Mouse (Mus musculus): Measurements from ENCODE around the gene Mrgbp. TPM values are rescaled to one million over a fixed set of nuclear protein-coding genes. Genes with fewer than 3 reads are reported as not detected.

Mrgbp gene
- polyA plus RNA-seq, 1 experiment from 2014 or later = 28.7 TPM

DNA sequence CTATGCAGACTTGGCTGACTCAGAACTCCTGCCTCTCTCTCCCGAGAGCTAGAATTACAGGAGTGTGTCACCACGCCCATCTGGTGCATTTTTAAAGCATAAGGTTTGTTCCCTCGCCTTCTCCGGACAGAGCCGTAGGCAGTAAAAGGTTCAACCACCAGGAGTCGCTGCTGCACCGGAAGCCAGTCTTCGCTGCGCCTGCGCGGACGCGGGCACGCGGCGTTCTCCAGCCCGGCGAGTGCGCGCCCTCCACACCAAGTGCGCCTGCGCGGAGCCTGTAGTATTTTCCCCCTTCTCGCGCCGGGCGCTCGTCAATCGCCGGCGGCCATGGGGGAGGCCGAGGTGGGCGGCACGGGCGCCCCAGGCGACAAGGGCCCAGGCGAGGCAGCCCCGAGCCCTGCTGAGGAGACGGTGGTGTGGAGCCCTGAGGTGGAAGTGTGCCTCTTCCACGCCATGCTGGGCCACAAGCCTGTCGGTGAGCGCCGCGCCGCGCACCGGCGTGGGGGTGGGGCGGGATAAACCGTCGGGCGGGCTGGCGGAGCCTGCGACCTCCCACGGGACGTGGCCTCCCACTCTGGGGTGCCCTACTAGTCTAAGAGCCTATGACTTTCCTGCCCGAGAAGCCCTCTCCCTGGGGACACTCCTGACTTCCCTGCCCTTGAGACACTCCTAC lies 1.5 kb downstream of the Mrgbp start:
- Histone ChIP-seq H3K36me3 (ENCODE audit: control insufficient read depth, insufficient read depth, low read length) (peaks cover 16% of the 10 kb centered on the region), H3K9me3 (ENCODE audit: control insufficient read depth, low read length) (no peaks in the 10 kb centered on the region), H3K27ac (ENCODE audit: low read length) (peak overlapping the region; percentile 61; the same call in 1 of the 2 replicates), H3K9ac (ENCODE audit: low read length) (peak overlapping the region; percentile 98), H3K27me3 (ENCODE audit: control insufficient read depth, insufficient read depth, low read depth, low read length) (no peaks in the 10 kb centered on the region; the same call in 1 of the 2 replicates), H3K4me3 (ENCODE audit: low read length) (peak overlapping the region; percentile 84), H3K4me2 (ENCODE audit: low read depth, low read length) (peak overlapping the region; percentile 94), H3K4me1 (replicated peaks; ENCODE audit: control insufficient read depth, insufficient read depth, low read length) (peaks cover 10% of the 10 kb centered on the region)
- ATAC-seq (ENCODE audit: low read depth) = peak; percentile 85
- WGBS = under 1% methylated on average over 31 of the region's 57 CpGs

DNA sequence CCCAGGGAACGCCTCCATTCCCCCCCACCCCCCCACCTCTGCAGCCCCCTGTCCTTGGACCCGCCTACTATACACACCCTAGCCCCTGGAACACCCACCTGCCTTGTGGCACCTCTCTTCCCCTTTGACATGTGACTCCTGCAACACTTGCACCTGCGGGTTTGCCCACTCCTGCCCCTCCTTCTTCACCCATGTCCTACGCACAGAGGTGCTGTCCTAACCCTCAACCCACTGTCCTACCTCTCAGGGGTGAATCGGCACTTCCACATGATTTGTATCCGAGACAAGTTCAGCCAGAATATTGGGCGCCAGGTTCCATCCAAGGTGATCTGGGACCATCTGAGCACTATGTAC lies 2.0 kb downstream of the Mrgbp start:
- Histone ChIP-seq H3K9ac (ENCODE audit: low read length) (peak overlapping the region; percentile 98), H3K27me3 (ENCODE audit: control insufficient read depth, insufficient read depth, low read depth, low read length) (no peaks in the 10 kb centered on the region; the same call in 1 of the 2 replicates), H3K27ac (ENCODE audit: low read length) (no peak overlapping the region), H3K4me3 (ENCODE audit: low read length) (peak overlapping the region; percentile 84), H3K4me2 (ENCODE audit: low read depth, low read length) (peak overlapping the region; percentile 94), H3K9me3 (ENCODE audit: control insufficient read depth, low read length) (no peaks in the 10 kb centered on the region), H3K4me1 (replicated peaks; ENCODE audit: control insufficient read depth, insufficient read depth, low read length) (peaks cover 10% of the 10 kb centered on the region), H3K36me3 (ENCODE audit: control insufficient read depth, insufficient read depth, low read length) (peaks cover 16% of the 10 kb centered on the region)
- ATAC-seq (ENCODE audit: low read depth) = no peak; the same call in 1 of the 2 replicates
- WGBS = 18% methylated on average over 7 of the region's 7 CpGs

DNA sequence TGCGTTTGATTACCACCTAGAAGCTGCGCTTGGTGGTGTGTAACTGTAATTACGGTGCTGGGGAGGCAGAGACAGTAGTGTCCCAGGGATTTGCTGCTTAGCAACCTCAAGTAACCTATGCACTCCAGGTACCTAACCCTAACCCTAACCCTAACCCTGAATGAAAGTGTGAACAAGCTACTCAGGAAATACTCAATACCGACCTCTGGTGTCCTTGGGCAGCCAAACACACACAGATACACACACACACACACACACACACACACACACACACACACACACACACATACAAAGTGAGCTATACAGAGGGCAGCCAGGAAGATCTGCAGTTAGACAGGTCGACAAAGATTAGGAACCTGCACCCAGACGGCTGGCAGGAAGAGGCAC lies 7.6 kb downstream of the Mrgbp start:
- 49% methylated on average over 6 of the region's 6 CpGs for WGBS
- no peaks in the 10 kb centered on the region for H3K9me3 ChIP-seq (ENCODE audit: control insufficient read depth, low read length)
- H3K4me3 ChIP-seq (ENCODE audit: low read length) = peak overlapping the region; percentile 97
- peak overlapping the region; percentile 93 for H3K9ac ChIP-seq (ENCODE audit: low read length)
- peaks cover 9% of the 10 kb centered on the region for H3K4me1 ChIP-seq (replicated peaks; ENCODE audit: control insufficient read depth, insufficient read depth, low read length)
- peak overlapping the region; percentile 92 for H3K27ac ChIP-seq (ENCODE audit: low read length)
- H3K27me3 ChIP-seq (ENCODE audit: control insufficient read depth, insufficient read depth, low read depth, low read length) = no peaks in the 10 kb centered on the region
- H3K36me3 ChIP-seq (ENCODE audit: control insufficient read depth, insufficient read depth, low read length) = peaks cover 35% of the 10 kb centered on the region
- ATAC-seq (ENCODE audit: low read depth) = no peak; the same call in 1 of the 2 replicates
- peak overlapping the region; percentile 59 for H3K4me2 ChIP-seq (ENCODE audit: low read depth, low read length)

DNA sequence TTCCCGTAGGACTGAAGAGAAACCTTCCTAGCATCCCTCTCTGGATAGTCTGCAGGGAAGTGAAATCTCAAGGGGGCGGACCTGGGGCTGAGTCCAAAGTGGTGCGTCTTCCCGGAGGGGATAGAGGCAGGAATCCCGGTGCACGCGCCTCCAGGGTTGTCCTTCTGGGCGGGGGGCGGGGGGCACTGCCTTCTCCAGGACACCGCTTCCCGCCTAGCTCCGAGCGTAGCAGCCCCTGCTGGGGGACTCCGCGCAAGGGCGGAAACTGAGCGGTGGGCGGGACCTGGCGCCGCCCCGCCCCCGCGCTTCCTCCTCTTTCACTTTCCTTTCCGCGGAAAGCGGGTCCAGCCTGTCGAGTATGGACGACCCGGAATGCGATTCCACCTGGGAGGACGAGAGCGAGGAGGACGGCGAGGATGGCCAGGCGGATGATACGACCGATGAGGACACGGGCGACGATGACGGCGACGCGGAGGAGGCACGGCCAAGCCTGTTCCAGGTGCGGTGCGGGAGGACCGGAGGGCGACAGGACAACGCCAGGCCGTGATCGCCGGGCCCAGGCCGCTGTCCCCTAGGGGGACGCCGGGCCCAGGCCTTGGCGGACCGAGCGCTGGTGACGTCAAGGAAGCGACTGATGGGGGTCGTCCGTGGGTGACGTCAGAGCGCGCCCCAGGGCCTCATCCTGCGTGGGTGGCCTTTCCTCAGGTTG lies 8.2 kb downstream of the Mrgbp start, which contains the start of gene Ogfr:
TSS of gene Ogfr (plus strand) at position 123 of the 709 bp plus-strand sequence.
- no peaks in the 10 kb centered on the region for H3K9me3 ChIP-seq (ENCODE audit: control insufficient read depth, low read length)
- H3K4me3 ChIP-seq (ENCODE audit: low read length) = peak within 1 kb of the TSS; percentile 97
- ATAC-seq (ENCODE audit: low read depth) = peak; percentile 96
- no peaks in the 10 kb centered on the region for H3K27me3 ChIP-seq (ENCODE audit: control insufficient read depth, insufficient read depth, low read depth, low read length)
- peak within 1 kb of the TSS; percentile 93 for H3K9ac ChIP-seq (ENCODE audit: low read length)
- H3K36me3 ChIP-seq (ENCODE audit: control insufficient read depth, insufficient read depth, low read length) = peaks cover 38% of the 10 kb centered on the region
- H3K4me2 ChIP-seq (ENCODE audit: low read depth, low read length) = peak within 1 kb of the TSS; percentile 84
- H3K27ac ChIP-seq (ENCODE audit: low read length) = peak within 1 kb of the TSS; percentile 92
- peaks cover 6% of the 10 kb centered on the region for H3K4me1 ChIP-seq (replicated peaks; ENCODE audit: control insufficient read depth, insufficient read depth, low read length)
- WGBS = under 1% methylated on average over 52 of the region's 67 CpGs

DNA sequence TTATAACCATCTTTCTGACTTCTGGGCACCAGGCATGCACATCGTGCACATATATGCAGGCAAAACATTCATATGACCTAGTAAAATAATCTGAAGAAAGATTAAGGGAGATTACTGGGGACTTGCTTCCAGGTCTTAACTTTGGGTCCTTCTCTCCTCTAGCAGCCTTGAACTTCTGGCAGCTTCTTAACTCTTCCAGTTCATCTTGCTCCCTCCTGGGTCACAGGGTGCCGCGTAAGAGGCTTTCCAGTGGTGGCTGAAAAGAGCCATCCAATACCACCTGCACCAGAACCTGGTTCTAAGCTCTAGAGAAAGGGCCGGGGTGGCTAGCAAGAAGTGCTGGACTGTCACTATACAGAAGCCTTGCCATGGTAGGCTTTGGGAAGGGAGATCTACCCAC lies 16.4 kb downstream of the Mrgbp start, which contains the start of gene Col9a3:
TSS of gene Col9a3 (plus strand) at position 301 of the 400 bp plus-strand sequence.
- peaks cover 3% of the 10 kb centered on the region; the same call in 1 of the 2 replicates for H3K4me1 ChIP-seq (replicated peaks; ENCODE audit: control insufficient read depth, insufficient read depth, low read length)
- H3K27me3 ChIP-seq (ENCODE audit: control insufficient read depth, insufficient read depth, low read depth, low read length) = peaks cover 9% of the 10 kb centered on the region; the same call in 1 of the 2 replicates
- H3K9ac ChIP-seq (ENCODE audit: low read length) = peak within 1 kb of the TSS; percentile 61
- no peaks in the 10 kb centered on the region for H3K9me3 ChIP-seq (ENCODE audit: control insufficient read depth, low read length)
- WGBS = 39% methylated on average over 4 of the region's 4 CpGs
- peaks cover 16% of the 10 kb centered on the region for H3K36me3 ChIP-seq (ENCODE audit: control insufficient read depth, insufficient read depth, low read length)
- ATAC-seq (ENCODE audit: low read depth) = no peak
- H3K4me3 ChIP-seq (ENCODE audit: low read length) = peak within 1 kb of the TSS; percentile 37
- H3K4me2 ChIP-seq (ENCODE audit: low read depth, low read length) = peak within 1 kb of the TSS; percentile 57
- H3K27ac ChIP-seq (ENCODE audit: low read length) = no peak within 1 kb of the TSS

DNA sequence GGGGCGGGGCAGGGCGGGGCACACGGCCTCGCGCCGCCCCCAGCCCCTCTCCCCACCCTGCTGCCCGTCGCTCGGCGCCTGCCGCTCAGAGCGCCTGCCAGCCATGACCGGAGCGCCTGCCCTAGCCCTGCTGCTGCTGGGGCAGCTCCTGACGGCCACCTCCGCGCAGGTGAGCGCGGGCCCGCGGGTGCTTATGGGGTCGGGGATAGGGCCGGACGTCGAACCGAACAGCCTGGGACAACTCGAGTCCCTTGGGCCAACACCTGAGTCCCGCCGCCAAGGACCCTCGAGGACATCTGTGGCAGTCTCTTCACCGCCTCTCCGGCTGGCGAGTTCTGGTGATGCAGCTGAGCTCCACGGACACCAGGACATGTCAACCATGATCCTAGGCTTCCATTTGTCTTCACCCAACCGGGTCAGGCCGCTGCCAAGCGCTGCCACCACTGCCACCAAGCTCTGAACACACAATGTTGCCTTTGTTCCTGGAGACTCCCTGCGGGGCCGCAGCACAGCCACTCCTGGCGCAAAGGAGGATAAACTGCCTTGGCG lies 17.1 kb downstream of the Mrgbp start:
- Histone ChIP-seq H3K27me3 (ENCODE audit: control insufficient read depth, insufficient read depth, low read depth, low read length) (peaks cover 9% of the 10 kb centered on the region; the same call in 1 of the 2 replicates), H3K9me3 (ENCODE audit: control insufficient read depth, low read length) (no peaks in the 10 kb centered on the region), H3K27ac (ENCODE audit: low read length) (no peak overlapping the region), H3K4me2 (ENCODE audit: low read depth, low read length) (peak overlapping the region; percentile 57), H3K9ac (ENCODE audit: low read length) (peak overlapping the region; percentile 61), H3K4me3 (ENCODE audit: low read length) (peak overlapping the region; percentile 37), H3K36me3 (ENCODE audit: control insufficient read depth, insufficient read depth, low read length) (peaks cover 9% of the 10 kb centered on the region; the same call in 1 of the 2 replicates), H3K4me1 (replicated peaks; ENCODE audit: control insufficient read depth, insufficient read depth, low read length) (peaks cover 3% of the 10 kb centered on the region; the same call in 1 of the 2 replicates)
- WGBS = 3% methylated on average over 41 of the region's 41 CpGs
- peak; percentile 46 for ATAC-seq (ENCODE audit: low read depth)

DNA sequence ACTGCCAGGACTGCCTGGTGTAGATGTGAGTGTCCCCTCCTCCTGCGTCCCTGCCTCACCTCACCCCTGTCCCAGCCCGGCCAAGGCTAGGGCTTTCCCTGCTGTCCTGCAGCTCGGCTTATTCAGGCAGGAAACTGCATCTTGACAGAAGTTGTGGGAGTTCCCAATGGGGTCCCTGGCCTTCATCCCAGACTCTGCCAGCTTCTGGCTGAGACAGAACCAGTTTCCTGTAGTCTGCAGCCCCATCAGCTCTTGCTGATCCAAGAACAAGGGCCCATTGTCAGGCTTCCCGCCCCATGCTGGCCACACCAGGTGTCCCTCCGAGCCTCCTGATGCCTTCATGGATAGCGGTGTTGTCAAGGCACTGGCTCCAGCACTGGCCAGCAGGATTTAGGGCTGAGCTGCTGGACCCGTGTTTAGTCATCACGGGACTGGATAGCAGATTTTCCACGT lies 19.5 kb downstream of the Mrgbp start:
- H3K9me3 ChIP-seq (ENCODE audit: control insufficient read depth, low read length) = no peaks in the 10 kb centered on the region
- no peak for ATAC-seq (ENCODE audit: low read depth)
- no peak overlapping the region for H3K4me2 ChIP-seq (ENCODE audit: low read depth, low read length)
- H3K27me3 ChIP-seq (ENCODE audit: control insufficient read depth, insufficient read depth, low read depth, low read length) = peaks cover 9% of the 10 kb centered on the region; the same call in 1 of the 2 replicates
- no peaks in the 10 kb centered on the region for H3K36me3 ChIP-seq (ENCODE audit: control insufficient read depth, insufficient read depth, low read length)
- 17% methylated on average over 9 of the region's 9 CpGs for WGBS
- no peak overlapping the region for H3K9ac ChIP-seq (ENCODE audit: low read length)
- no peak overlapping the region for H3K4me3 ChIP-seq (ENCODE audit: low read length)
- H3K27ac ChIP-seq (ENCODE audit: low read length) = no peak overlapping the region
- peaks cover 3% of the 10 kb centered on the region; the same call in 1 of the 2 replicates for H3K4me1 ChIP-seq (replicated peaks; ENCODE audit: control insufficient read depth, insufficient read depth, low read length)

DNA sequence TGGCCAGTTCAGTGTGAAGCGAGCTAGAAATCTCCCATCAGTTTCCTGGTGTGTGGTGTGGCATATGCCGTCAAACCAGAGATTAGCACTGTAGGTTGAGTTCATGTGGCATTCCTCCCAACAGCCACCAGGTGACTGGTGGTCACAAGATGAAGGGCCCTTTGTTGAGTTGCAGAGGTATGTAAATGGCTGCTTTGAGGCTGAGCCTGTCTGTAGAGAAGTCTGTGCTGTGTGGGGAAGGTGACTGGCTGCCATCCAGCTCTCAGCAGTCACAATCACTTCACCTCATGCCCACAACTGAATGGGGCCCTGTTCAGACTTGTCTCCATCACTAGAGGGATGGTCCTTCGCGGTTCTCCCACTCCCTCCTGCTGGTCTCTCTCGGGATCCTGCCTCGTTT lies 23.7 kb downstream of the Mrgbp start:
- no peak overlapping the region for H3K4me2 ChIP-seq (ENCODE audit: low read depth, low read length)
- no peaks in the 10 kb centered on the region for H3K9me3 ChIP-seq (ENCODE audit: control insufficient read depth, low read length)
- peak; percentile 57 for ATAC-seq (ENCODE audit: low read depth)
- H3K9ac ChIP-seq (ENCODE audit: low read length) = no peak overlapping the region
- peak overlapping the region; percentile 20; the same call in 1 of the 2 replicates for H3K27ac ChIP-seq (ENCODE audit: low read length)
- no peaks in the 10 kb centered on the region for H3K36me3 ChIP-seq (ENCODE audit: control insufficient read depth, insufficient read depth, low read length)
- H3K27me3 ChIP-seq (ENCODE audit: control insufficient read depth, insufficient read depth, low read depth, low read length) = no peaks in the 10 kb centered on the region
- H3K4me3 ChIP-seq (ENCODE audit: low read length) = no peak overlapping the region
- H3K4me1 ChIP-seq (replicated peaks; ENCODE audit: control insufficient read depth, insufficient read depth, low read length) = peaks cover 3% of the 10 kb centered on the region; the same call in 1 of the 2 replicates
- 46% methylated on average over 6 of the region's 6 CpGs for WGBS

DNA sequence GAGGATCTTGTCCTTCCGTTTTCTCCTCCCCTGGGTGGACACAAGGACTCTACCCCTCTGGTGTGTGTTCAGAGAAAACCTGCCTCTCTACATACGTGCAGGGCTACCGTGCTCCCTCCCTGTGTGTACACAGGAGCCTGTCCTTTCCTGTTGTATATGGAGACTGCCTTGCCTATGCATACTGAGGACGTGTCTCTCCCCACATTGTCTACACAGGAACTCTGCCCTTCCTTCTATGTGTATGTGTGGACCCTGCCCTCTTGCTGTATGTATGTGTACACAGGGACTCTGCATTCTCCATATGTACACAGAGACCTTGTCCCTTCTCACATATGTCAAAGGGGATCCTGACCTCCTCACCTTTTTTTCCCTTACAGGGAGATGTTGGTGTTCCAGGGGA lies 29.2 kb downstream of the Mrgbp start:
- WGBS = 54% methylated on average over 4 of the region's 4 CpGs

More for the DNA sequence above, 29.2 kb downstream of the Mrgbp start:
- Histone ChIP-seq H3K9me3 (ENCODE audit: control insufficient read depth, low read length) (no peaks in the 10 kb centered on the region), H3K27ac (ENCODE audit: low read length) (no peak overlapping the region), H3K27me3 (ENCODE audit: control insufficient read depth, insufficient read depth, low read depth, low read length) (no peaks in the 10 kb centered on the region), H3K4me1 (replicated peaks; ENCODE audit: control insufficient read depth, insufficient read depth, low read length) (no peaks in the 10 kb centered on the region), H3K9ac (ENCODE audit: low read length) (no peak overlapping the region), H3K4me2 (ENCODE audit: low read depth, low read length) (no peak overlapping the region), H3K36me3 (ENCODE audit: control insufficient read depth, insufficient read depth, low read length) (no peaks in the 10 kb centered on the region), H3K4me3 (ENCODE audit: low read length) (no peak overlapping the region)
- no peak for ATAC-seq (ENCODE audit: low read depth)
